Comparison of ENCODE assay signal across 26 mouse cellular contexts in the genomic region with DNA sequence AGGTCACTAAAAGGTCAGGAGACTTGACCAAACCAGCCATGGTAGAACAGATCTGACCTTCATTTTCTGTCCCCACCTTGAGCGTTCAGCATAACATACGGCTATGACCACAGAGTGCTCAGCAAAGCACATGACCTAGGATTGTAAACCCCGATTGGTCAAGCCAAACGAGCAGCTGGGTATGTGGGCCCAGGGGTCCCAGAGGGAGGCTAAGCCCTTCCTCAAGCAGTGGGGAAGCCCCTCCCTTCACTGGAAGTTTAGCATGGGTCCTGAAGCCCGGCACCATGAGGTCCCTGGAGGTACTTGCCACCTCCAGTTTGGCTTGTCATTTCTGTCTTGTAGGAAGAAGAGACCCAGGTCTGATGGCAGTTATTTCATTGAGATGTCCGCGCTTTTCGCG.
"Had no signal": no experiment of that assay in that cellular context is flagged by ENCODE, and none has a peak within 500 bp of the region (broad histone marks: within the 10 kb centered on the region; RNA-seq: fewer than 3 reads in every experiment).

No protein-coding gene starts in this region.

- H3K4me1 ChIP-seq: heart, embryonic 13.5 days; heart, embryonic 15.5 days had no signal

- H3K27ac ChIP-seq: heart, adult 2 months; heart, embryonic 13.5 days; heart, embryonic 15.5 days; hindbrain, embryonic 13.5 days; hindbrain, embryonic 15.5 days; hindbrain, postnatal 0 days; kidney, embryonic 15.5 days; kidney, postnatal 0 days; left cerebral cortex, adult 2 months; limb, embryonic 10.5 days; limb, embryonic 12.5 days had no signal

- DNase-seq: gastrocnemius, postnatal 14 days; gastrocnemius, postnatal 36 days; heart, adult 11 months; heart, adult 2 months; heart, postnatal 14 days; heart, postnatal 36 days; kidney, adult 11 months; kidney, adult 2 months; kidney, adult 9 months; kidney, postnatal 14 days; kidney, postnatal 36 days; layer of hippocampus, adult 9-11 months; liver had no signal

- H3K9ac ChIP-seq: heart, embryonic 13.5 days; heart, embryonic 15.5 days; hindbrain, embryonic 13.5 days; hindbrain, embryonic 15.5 days; kidney, embryonic 15.5 days; limb, embryonic 12.5 days had no signal

- H3K9me3 ChIP-seq: heart, embryonic 13.5 days; heart, embryonic 15.5 days; hindbrain, embryonic 13.5 days; hindbrain, embryonic 15.5 days; kidney, embryonic 15.5 days; limb, embryonic 10.5 days; limb, embryonic 12.5 days had no signal

- H3K36me3 ChIP-seq: heart, embryonic 13.5 days; heart, embryonic 15.5 days; hindbrain, embryonic 13.5 days; hindbrain, embryonic 15.5 days; kidney, embryonic 15.5 days; limb, embryonic 10.5 days; limb, embryonic 12.5 days had no signal

- H3K27me3 ChIP-seq: hindbrain, embryonic 15.5 days had no signal

- ATAC-seq: hindbrain, postnatal 0 days; intestine, embryonic 16.5 days had no signal

- H3K4me2 ChIP-seq: heart, embryonic 11.5 days; heart, embryonic 13.5 days; heart, embryonic 15.5 days; hindbrain, embryonic 13.5 days; hindbrain, embryonic 15.5 days; kidney, embryonic 15.5 days; limb, embryonic 12.5 days; liver, embryonic 11.5 days had no signal

- H3K4me3 ChIP-seq: heart, adult 2 months; heart, embryonic 13.5 days; heart, embryonic 15.5 days; hindbrain, embryonic 13.5 days; hindbrain, embryonic 15.5 days; kidney, embryonic 15.5 days; left cerebral cortex, adult 2 months; limb, embryonic 10.5 days; limb, embryonic 12.5 days had no signal
